Mouse (Mus musculus) hindbrain, embryonic 11.5 days (tissue): ENCODE results near the gene Aspscr1. TPM values are rescaled to one million over a fixed set of nuclear protein-coding genes. Genes with fewer than 3 reads are reported as not detected.
A peak's percentile ranks its signal among the peaks of the same experiment; 100 is the strongest.

Source experiments
- ATAC-seq: fragments of 200-750 bp; cut with Nextera tagmentation; 2 replicates; pipeline ENCODE4 v1.8.0; 2017; ENCODE audit warnings: mild to moderate bottlenecking, moderate TSS enrichment, moderate library complexity; ENCODE audit not compliant: low FRiP score
- DNase-seq: peaks from one replicate; pipeline ENCODE4 v3.0.0-alpha.2; 2015; ENCODE audit warnings: low spot score
- H3K27ac ChIP-seq: fragments of 300-500 bp; sonication (generic); 2 replicates; pipeline ENCODE4 v1.5.1; 2014; ENCODE audit warnings: mild to moderate bottlenecking, low read depth, low read length
- H3K27me3 ChIP-seq: fragments of 300-500 bp; sonication (generic); 2 replicates; pipeline ENCODE4 v1.6.1; 2014; ENCODE audit warnings: mild to moderate bottlenecking, low read length, moderate library complexity, mixed read lengths; ENCODE audit not compliant: control insufficient read depth, insufficient read depth
- H3K36me3 ChIP-seq: fragments of 300-500 bp; sonication (generic); 2 replicates; pipeline ENCODE4 v1.6.1; 2014; ENCODE audit warnings: mild to moderate bottlenecking, low read length, moderate library complexity, mixed read lengths; ENCODE audit not compliant: control insufficient read depth, insufficient read depth
- H3K4me1 ChIP-seq: fragments of 300-500 bp; sonication (generic); replicated peaks from 2 replicates; pipeline ENCODE4 v1.6.1; 2014; ENCODE audit warnings: low read length, mixed read lengths; ENCODE audit not compliant: control insufficient read depth, insufficient read depth
- H3K4me2 ChIP-seq: fragments of 300-500 bp; sonication (generic); replicated peaks from 2 replicates; pipeline ENCODE4 v1.6.1; 2014; ENCODE audit warnings: mild to moderate bottlenecking, low read depth, low read length
- H3K4me3 ChIP-seq: fragments of 300-500 bp; sonication (generic); 2 replicates; pipeline ENCODE4 v1.5.1; 2014; ENCODE audit warnings: low read depth, low read length
- H3K9ac ChIP-seq: fragments of 300-500 bp; sonication (generic); 2 replicates; pipeline ENCODE4 v1.6.1; 2014; ENCODE audit warnings: low read depth, low read length
- H3K9me3 ChIP-seq: fragments of 300-500 bp; sonication (generic); 2 replicates; pipeline ENCODE4 v1.6.1; 2016; ENCODE audit warnings: low read length; ENCODE audit not compliant: control insufficient read depth
- WGBS: fragments of 180-500 bp; shearing (Covaris S2); extraction: QIAGEN DNeasy Blood & Tissue Kit; methylation state at CpG from one replicate; pipeline ENCODE4 v1.1.7; 2014; 5-methylcytosine and 5-hydroxymethylcytosine counted together
- polyA plus RNA-seq: library from polyadenylated mRNA; unstranded; fragments of >200 nt; fragmentation: Nextera tagmentation; extraction: Ambion mirVana; gene quantifications from 2 replicates; pipeline ENCODE4 v1.2.1, GENCODE M21; 2014

The Aspscr1 gene
- polyA plus RNA-seq, 1 experiment from 2014 or later: 122 TPM

DNA sequence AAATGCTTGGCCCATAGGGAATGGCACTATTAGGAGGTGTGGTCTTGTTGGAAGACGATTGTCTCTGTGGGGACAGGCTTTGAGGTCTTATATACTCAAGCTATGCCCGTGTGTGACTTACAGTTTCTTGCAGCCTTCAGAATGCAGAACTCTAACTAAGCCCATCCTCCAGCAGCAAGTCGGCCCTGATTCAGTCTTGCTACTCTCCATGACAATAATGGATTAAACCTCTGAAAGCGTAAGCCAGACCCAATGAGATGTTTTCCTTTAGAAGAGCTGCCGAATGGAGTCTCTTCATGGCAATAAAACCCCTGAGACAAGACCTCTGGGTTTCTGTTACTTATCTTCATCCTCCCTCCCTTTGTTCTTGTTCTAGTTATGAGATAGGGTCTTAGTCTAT is 38.0 kb upstream of the Aspscr1 start:
- Histone ChIP-seq H3K4me3 (no peak overlapping the region), H3K4me1 (peaks cover 10% of the 10 kb centered on the region; the same call in 1 of the 2 replicates), H3K9ac (no peak overlapping the region), H3K4me2 (no peak overlapping the region), H3K27me3 (no peaks in the 10 kb centered on the region), H3K36me3 (no peaks in the 10 kb centered on the region), H3K9me3 (no peaks in the 10 kb centered on the region), H3K27ac (no peak overlapping the region)
- 86% methylated on average over 5 of the region's 5 CpGs for WGBS
- DNase-seq (no peak), ATAC-seq (no peak)

DNA sequence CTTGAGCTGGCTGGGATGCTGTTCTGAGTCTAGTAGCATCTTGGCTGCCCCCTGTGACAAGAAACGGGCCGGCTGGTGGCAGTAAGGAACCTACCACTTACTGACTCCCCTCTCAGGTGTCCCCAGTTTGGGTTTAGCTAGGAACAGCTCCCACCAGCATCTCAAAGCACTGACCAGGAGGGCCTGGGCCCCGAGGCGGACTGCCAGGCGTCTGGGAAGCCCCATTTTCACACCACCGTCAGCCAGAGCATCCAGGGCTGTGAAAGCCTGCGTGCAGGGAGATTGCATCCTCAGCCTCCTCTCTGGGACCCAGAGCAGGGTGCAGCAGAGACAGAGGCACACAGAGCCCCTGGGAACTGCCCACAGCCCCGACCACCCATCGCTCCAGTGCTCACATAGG is 31.5 kb upstream of the Aspscr1 start:
- H3K4me2 ChIP-seq: no peak overlapping the region
- no peak overlapping the region for H3K9ac ChIP-seq

DNA sequence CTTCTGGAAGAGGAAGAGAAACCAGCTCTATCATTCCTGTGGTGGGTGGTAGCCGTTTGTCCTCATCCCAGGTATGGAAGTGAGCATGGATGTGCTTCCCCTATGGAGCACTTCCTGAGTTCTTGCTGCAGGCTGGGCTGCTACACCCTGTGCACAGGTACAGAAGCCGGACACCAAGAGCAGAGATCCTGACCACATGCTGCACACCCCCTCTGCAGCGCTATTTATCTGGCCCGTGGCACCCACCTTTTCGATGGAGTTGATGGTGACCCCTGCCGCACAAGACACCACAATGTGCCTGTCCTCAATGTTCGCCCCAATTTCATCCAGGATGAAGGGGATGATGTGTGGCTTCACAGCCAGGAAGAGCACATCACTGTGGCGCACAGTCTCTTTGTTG is 30.9 kb upstream of the Aspscr1 start:
- H3K4me1 ChIP-seq: no peaks in the 10 kb centered on the region
- no peak overlapping the region for H3K4me3 ChIP-seq
- WGBS: 87% methylated on average over 8 of the region's 8 CpGs
- ATAC-seq: no peak
- no peak overlapping the region for H3K9ac ChIP-seq
- H3K9me3 ChIP-seq: no peaks in the 10 kb centered on the region
- no peaks in the 10 kb centered on the region for H3K27me3 ChIP-seq
- no peak overlapping the region for H3K27ac ChIP-seq
- no peak overlapping the region for H3K4me2 ChIP-seq
- DNase-seq: no peak
- H3K36me3 ChIP-seq: no peaks in the 10 kb centered on the region

More for the DNA sequence above, 31.5 kb upstream of the Aspscr1 start:
- H3K9me3 ChIP-seq: no peaks in the 10 kb centered on the region
- no peaks in the 10 kb centered on the region for H3K27me3 ChIP-seq
- WGBS: 68% methylated on average over 9 of the region's 9 CpGs
- H3K27ac ChIP-seq: no peak overlapping the region
- no peaks in the 10 kb centered on the region for H3K36me3 ChIP-seq
- no peak overlapping the region for H3K4me3 ChIP-seq
- ATAC-seq: no peak
- H3K4me1 ChIP-seq: no peaks in the 10 kb centered on the region
- no peak for DNase-seq

DNA sequence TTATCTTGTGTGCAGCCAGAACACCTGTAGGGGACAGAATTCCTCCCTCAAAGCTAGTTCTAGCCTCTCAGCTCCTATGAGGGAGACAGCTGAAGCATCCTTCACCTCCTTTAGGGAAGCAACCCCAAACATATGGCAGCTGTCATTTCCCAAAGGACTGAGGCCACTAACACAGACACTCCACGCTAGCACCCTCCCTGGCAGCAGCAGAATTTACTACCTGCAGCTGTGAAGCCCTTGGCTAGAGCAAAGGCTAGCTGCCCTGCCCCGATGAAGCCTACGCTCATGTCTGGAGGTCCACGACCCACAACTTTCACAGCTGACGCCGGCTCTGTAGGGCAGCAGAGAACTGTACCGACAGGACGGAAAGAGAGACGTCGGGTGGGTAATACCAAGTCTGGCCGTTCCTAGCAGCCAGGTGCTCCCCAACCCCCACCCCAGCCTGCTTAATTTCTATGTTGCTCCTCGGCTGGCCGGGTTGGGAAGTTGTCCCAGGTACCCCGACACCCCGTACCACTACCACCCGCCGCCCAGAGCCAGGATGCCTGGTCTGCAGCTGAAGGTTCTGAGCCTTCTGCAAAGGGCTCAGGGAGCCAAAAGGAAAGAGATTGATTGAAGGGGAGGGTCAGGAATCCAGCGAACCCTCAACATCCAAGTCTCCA is 29.7 kb upstream of the Aspscr1 start:
- Histone ChIP-seq H3K36me3 (no peaks in the 10 kb centered on the region), H3K4me1 (peaks cover 3% of the 10 kb centered on the region), H3K9me3 (no peaks in the 10 kb centered on the region), H3K4me3 (peak overlapping the region; percentile 47), H3K9ac (peak overlapping the region; percentile 71), H3K27me3 (no peaks in the 10 kb centered on the region), H3K4me2 (peak overlapping the region; percentile 89), H3K27ac (no peak overlapping the region)
- 3% methylated on average over 18 of the region's 18 CpGs for WGBS
- peak; percentile 74 for ATAC-seq
- DNase-seq: no peak

DNA sequence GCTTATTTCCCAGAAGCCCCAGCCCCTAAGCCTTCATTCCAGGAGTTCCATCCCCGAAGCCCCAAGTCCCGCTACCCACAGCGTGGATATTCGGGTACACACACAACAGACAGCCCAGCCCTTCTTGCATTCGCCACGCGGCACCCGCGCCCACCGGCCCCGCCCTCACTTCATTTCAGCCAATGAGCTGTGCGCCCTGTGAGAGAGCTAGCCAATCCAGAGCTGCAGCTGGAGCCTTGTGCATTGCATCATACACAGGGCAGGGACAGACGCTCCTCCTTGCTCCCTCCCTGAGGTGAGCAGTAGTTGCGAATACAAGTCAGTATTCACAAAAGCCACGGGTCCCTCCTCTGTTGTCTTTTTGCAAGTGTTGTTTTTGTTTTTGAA is 29.2 kb upstream of the Aspscr1 start, which contains the start of gene Pycr1:
Gene Pycr1 (minus strand): TSS at position 169 of the 387 bp plus-strand sequence.
- Histone ChIP-seq H3K9me3 (no peaks in the 10 kb centered on the region), H3K27ac (no peak within 1 kb of the TSS), H3K4me3 (peak within 1 kb of the TSS; percentile 47), H3K36me3 (no peaks in the 10 kb centered on the region), H3K27me3 (no peaks in the 10 kb centered on the region), H3K4me1 (peaks cover 3% of the 10 kb centered on the region), H3K9ac (peak within 1 kb of the TSS; percentile 71), H3K4me2 (peak within 1 kb of the TSS; percentile 89)
- DNase-seq: peak; percentile 90
- peak; percentile 99 for ATAC-seq
- WGBS: 0% methylated on average over 15 of the region's 15 CpGs

DNA sequence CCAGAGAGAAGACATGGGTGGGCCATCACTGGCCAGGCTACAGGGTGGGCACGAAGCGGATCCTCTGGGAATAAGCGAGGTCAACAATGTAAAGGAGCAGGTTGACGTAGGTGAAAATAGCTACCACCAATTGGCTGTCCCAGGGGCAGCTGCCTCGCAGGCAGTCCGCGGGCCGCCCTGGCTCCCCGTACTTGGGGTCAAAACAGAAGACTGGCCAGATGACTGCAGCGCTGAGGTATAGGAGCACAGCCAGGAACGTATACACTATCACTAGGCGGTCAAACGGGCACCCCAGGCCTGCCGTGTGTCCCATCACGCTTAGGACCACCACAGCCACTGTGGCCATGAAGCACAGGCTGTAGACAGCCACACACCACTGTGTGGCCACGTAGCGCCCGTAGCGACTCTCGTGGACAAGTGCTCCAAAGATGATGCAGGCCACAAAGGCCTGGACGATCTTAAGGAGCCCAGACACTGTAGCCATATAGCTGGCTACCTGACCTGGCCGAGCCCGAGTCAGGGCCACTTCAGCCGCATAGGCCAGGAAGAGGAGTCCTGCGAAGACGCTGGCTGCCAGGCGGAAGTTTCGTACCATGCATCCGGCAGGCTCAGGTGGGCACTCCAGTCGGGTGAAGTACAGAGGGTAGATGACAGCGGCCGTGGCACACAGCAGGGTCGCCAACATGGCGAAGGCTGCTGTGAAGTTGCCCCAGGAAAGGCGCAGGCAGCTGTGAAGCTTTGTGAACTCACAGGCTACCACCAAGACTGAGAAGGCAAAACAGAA is 25.5 kb upstream of the Aspscr1 start:
- 77% methylated on average over 35 of the region's 35 CpGs for WGBS
- Histone ChIP-seq H3K27me3 (no peaks in the 10 kb centered on the region), H3K4me2 (no peak overlapping the region), H3K9me3 (no peaks in the 10 kb centered on the region), H3K4me1 (peaks cover 3% of the 10 kb centered on the region), H3K36me3 (no peaks in the 10 kb centered on the region), H3K4me3 (no peak overlapping the region), H3K9ac (no peak overlapping the region), H3K27ac (no peak overlapping the region)
- no peak for ATAC-seq
- no peak for DNase-seq

DNA sequence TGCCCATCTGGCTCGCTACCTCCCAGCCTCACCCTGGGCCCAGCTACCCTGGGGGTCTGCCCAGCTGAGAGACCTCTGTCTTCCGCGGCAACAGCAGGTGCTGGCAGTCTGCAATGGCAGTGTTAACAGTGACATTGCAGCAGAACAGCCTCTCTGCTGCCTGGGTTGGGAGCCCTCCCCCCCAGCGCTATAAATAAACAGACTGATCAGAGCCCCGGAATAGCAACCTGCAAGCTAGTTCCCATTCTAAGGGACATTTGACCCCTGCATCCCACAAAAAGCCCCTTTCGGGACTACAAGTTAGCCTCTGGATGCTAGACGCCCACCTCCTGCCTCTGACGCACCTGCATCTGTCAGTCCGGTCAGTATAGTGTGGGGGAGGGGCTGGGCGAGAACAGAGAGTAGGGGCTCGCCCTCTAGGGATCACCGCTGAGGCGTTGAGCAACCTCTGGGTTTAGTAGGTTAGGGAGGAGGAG is 24.7 kb upstream of the Aspscr1 start, which contains the start of gene Myadml2:
Gene Myadml2 (minus strand): TSS at position 158 of the 476 bp plus-strand sequence.
- no peak for ATAC-seq
- no peaks in the 10 kb centered on the region for H3K36me3 ChIP-seq
- peaks cover 3% of the 10 kb centered on the region for H3K4me1 ChIP-seq
- H3K27me3 ChIP-seq: no peaks in the 10 kb centered on the region
- WGBS: 8% methylated on average over 13 of the region's 13 CpGs
- H3K9ac ChIP-seq: no peak within 1 kb of the TSS
- no peaks in the 10 kb centered on the region for H3K9me3 ChIP-seq
- H3K4me2 ChIP-seq: peak within 1 kb of the TSS; percentile 8
- H3K4me3 ChIP-seq: no peak within 1 kb of the TSS
- no peak within 1 kb of the TSS for H3K27ac ChIP-seq
- DNase-seq: peak; percentile 49

DNA sequence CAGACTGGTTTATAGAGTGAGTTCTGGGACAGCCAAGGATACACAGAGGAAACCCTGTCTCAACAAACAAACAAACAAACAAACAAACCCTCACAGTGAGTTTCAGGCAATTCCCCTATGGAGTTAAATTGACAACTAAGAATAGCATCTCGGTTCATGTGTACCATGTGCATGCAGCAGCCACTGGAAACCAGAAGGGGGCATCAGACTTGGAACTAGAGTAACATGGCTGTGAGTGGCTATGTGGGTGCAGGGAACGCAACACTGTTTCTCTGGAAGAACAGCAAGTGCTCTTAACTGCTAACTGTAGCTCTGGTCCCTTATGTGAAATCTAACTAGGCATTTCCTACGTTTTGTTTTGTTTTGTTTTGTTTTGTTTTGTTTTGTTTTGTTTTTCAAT is 20.9 kb upstream of the Aspscr1 start:
- WGBS: 61% methylated on average over 3 of the region's 3 CpGs
- Histone ChIP-seq H3K4me3 (no peak overlapping the region), H3K4me2 (no peak overlapping the region), H3K9me3 (no peaks in the 10 kb centered on the region), H3K27me3 (peaks cover 6% of the 10 kb centered on the region; the same call in 1 of the 2 replicates), H3K4me1 (peaks cover 3% of the 10 kb centered on the region), H3K9ac (no peak overlapping the region), H3K27ac (no peak overlapping the region), H3K36me3 (no peaks in the 10 kb centered on the region)
- no peak for DNase-seq
- ATAC-seq: no peak
